Mouse (Mus musculus) layer of hippocampus, adult 9-11 months (tissue): ENCODE results near the gene Nrk.

Source experiments
- DNase-seq: peaks from one replicate; pipeline ENCODE4 v3.0.0; 2022

The Nrk gene

DNA sequence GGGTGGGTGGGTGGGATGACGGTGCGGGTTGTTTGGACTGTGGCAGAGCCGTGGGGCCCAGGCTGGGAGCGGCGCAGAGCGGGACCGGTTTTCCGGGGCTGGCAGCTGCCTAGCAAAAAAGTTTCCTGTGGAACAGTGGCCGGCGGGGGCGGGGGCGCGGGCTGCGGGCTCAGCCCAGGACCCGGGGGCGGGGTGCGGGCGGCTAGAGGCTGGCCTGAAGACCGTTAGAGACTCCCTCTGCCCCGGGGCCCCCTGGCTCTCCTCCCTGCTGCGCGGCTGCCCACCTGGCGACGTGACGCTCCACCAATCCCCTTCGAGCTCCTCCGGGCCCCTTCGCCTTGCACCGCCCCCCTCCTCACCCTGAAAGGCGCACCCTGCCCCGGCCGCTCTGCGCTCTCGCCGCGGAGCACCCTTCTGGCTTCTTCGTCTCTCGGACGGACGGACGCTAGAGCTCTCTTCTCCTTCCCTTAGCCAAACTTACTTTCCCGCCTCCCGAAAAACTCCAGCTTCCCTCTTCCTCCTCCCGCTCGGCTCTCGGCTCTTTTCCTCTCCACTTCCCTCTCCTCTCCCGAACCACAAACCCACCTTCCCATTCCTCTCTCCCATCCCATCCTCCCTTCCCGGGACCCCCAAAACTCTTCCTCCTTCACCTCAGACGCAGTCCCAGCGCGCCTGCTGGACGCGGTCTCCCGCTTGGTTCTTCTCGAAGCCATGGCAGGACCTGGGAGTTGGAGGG is at the start of gene Nrk:
Nrk (plus strand) TSS at position 390 of the 736 bp plus-strand sequence.
- no peak for DNase-seq

DNA sequence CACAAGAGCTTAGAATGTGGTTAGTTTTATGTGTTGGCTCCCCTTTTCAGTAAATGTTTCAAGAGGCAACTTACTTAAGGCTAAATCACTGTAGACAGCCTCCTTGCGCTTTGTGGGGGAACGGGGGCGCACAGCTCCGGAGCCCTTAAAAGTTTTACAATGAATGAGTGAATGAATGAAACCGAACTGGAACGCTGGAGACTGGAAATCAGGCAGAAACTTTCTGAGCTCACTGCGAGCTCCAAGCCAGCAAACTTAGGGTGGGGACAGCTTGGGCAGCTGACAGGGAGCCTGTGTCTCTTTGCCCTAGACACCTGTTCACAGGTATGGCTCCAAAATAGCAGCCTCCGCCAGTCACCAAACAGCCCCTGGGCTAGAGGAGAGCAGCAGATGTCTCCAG is 864 bp upstream of the Nrk start:
- DNase-seq: no peak

DNA sequence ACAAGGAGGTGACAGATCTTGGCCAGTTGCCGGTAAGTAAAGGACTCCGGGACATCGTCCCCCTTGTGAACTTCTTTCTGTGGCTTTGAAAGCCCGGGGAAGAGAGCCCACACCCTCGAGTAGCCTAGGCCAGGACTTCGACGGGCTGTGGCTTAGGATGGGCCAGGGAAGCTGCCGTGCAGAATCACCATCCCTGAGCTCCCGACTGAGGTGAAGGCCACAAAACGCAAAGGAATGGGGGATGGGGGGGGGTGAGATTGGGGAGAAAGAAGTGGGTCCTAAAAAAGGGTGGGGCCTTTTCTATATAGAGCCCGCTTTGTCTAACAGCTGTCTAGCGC is 516 bp downstream of the Nrk start:
- no peak for DNase-seq

DNA sequence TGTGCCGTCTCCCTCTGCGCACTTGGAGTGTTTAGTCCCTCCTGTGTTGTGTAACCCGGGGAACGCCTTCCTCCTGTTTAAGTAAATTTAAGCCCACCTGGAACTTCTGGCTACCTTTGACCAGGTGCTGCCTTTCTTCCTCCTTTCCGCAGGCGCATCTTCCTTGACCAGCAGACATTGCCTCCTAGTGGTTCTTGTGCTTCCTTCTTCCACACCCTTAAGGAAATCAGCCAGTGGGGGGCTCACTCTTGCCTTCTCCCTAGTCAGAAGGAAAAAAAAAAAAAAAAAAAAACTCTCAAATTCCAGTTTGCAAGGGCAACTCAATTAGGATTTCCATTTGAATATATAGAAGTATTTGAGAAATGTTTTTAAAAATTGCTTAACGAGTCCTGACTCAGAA is 4.8 kb downstream of the Nrk start:
- DNase-seq: no peak

DNA sequence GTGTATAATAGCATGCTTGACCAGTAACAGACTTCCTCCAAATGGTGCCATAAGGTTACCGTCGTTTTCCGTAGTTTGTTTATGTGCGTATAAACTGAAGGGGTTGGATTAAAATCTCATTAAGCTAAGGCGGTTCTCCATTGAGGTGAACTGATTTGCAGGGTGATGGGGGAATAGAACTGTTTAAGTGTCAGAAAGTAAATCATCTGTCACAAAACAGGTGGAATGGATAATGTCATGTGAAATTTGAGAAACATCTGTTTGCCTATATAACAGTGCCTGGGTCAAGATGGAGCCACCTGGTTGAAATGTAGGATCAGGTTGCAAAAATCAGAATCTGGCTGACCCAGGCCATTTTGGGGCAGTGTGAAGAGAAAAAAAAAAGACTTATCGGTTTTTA is 29.7 kb downstream of the Nrk start:
- no peak for DNase-seq

DNA sequence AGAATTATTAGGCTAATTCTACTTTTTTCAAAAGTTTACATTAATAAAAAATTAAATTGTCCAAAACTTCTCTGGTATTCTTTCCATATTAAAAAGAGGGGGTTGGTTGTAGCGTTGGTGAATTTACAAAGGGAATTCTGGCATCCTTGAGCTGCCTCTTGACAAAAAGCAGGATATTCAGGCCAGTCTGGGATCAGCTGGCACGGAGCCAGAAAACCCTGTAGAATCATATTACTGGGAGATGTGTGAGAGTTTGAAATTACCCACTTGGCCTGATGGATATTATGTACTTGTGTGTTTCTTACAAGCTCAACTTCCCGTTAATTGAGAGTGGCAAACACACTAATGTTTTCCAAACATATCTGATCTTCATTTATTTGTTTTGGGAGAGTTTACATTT is 46.5 kb downstream of the Nrk start:
- DNase-seq: no peak

DNA sequence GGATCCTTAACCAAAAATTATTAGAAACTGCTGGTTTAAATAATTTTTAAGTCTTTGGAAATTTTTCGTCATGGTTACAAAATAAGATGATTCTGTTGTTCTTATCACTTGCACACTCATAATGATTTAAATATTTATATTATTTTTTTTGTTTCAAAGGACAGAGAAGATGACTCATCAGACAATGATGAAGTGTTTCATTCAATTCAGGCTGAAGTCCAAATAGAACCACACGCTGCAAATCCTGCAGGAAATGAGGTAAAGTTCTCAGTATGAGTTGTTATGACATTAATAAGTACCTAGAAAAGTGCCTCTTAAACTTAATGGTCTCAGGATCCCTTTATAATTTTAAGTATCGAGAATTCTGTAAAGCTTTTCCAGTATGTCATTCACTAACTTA is 64.3 kb downstream of the Nrk start:
- no peak for DNase-seq

DNA sequence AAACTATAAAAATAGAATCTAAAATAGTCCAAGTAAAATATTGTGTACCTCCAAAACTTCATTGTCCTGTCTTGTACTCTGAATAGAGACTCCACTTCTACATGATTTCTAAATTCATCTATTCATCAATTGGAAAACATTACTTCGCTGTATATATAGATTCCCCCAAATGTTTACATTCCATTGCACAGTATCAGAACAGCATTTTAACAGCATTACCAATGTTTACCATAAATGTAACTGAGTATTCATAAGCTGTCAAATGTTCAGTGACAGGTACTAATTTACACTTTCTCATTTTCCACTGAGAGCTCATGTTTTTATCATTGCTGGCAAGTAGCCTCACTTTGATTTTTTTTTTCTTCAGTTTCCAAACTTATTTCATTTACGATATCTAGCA is 65.0 kb downstream of the Nrk start:
- DNase-seq: no peak

DNA sequence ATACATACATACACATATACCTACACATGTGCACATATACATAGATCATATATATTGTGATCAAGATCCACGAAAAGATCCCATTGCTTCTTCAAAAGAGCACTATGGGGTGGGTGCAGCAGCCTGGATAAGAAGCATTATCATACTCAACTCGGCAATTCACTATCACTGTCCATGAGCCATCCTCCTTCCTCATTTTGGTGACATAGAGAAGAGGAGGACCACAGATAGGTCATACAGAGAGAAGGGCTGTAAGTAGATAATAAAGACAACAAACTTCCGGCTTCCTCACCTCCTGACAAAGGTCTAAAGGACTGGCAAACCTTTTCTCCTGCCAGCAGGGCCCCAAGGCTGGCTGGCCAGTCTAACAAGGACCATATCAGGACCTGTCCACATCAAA is 100.3 kb downstream of the Nrk start:
- no peak for DNase-seq

DNA sequence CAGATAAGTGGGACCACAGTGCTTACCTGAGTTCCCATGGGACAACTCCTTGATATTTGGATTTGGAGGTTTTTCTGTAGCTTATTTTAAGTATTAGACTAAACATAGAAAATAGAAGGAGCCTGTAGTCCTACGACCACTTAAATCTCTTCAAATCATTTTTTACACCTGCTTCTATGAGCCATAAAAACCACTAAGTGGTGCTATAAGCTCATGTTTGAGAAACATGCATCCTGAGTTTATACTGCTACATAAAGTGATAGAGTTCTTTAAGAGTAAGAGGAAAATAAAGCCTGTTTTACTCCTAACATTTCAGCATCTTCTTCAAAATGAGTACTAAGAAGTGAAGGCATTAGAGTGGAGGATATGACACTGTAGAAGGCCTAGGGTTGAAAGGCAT is 102.3 kb downstream of the Nrk start:
- no peak for DNase-seq

DNA sequence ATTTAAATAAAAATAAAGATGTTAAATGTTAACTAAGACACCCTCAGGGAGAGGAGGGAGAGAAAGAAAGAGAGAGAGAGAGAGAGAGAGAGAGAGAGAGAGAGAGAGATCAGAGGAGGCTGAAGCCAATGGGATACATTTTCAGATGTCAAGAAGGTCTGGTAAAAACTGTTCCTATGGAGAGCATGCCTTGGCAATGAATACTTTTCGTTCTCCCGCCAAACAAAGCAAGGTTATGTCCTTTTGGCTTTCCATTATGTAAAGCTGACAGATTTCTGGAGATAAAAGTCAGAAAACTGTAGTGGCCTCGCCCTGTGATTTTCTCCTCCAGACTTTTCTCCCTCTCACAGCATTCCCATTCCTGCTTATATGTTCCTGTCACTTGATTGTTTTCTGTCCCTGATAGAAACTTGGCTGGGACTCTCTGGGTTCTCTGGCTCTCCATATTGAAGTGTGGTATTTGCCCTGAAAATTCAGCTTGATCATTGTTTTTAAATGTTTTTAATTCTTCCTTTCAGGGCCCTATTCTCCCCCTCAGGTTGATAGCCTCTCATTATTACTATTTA is 112.4 kb downstream of the Nrk start:
- DNase-seq: no peak

DNA sequence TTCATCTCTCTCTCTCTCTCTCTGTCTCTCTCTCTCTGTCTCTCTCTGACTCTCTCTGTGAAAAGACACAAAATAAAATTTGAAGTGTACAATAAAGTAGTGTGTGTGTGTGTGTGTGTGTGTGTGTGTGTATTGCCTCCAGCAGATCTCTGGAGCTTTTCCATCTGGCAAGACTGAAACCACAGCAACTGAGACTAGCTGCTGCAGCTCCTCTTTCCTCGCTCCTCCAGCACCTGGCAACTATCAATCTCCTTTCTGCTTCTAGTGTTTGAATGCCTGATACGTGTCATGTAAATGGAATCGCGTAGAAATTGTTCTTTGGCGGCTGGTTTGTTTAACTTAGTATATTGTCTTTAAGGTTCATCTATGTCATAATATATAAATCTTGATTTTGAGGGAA is 113.1 kb downstream of the Nrk start:
- no peak for DNase-seq

DNA sequence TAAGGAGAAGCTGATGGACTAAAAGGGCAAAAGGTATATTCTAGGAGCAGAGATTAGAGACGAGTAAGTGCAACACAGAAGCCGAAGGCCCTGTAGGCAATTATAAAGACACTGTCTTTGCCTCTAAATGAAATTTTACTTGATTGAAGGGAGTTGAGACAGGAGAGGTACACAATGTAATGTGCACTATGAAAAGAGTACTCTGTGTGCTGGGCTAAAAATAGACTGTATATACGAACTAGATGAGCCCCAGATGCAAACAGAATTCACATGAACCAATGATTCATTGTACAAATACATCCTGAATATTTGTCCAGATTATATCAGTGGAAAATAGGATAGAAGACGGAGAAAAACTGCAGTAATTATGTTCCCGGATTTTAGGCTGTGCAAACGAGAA is 113.7 kb downstream of the Nrk start:
- no peak for DNase-seq

DNA sequence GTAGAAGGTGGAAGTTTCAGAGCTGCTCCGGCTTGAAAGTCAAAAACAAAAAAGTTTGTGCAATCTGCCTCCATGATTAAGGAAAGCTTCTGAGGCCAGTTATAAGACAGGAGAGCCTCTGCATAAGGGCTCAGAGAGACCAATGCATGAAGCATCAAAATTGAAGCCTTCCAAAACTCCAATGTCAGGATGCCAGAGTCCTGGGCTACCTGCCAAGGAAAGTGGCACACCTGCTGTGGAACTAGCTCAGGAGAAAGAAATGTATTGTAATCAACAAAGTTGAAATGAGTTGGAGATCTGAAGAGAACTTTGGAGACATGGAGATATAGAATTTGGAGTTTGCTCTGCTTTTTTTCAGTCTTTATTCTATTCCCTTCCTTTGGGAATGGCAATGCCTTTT is 123.4 kb downstream of the Nrk start:
- DNase-seq: no peak

DNA sequence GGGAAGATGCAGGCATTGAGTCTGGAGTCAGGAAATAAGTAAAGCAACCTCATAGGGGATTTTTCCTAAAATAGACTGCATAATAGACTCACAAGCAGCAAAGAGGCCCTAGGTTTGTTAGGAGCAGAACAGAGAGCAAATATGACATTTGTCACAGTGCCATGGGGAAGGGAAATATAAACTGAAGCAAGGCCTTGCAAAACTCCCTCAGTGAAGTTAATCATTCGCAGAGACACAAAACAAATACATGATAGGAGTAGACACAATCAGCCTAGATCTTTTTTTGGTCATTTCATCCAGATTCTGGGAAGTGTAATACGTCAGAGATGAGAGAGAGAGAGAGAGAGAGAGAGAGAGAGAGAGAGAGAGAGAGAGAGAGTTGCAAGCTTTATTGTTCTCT is 125.1 kb downstream of the Nrk start:
- DNase-seq: no peak

DNA sequence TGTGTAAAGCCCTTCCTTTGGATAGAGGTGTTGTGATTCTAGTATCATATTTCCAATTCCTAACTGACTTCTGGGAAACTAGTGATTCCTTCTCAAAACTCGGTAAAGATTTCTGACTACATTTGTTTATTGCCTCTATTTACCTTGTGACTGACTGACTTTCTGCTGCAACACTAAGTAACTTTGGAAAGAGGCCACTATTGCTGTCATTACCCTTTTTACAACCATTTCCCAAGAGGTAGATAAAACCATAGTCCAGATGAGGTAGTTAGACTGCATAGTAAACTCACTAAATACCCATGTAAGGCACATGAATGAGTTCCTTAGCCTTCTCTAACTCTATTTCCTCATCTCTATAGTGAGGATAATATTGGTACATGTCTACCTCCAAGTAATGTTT is 126.9 kb downstream of the Nrk start:
- DNase-seq: no peak

DNA sequence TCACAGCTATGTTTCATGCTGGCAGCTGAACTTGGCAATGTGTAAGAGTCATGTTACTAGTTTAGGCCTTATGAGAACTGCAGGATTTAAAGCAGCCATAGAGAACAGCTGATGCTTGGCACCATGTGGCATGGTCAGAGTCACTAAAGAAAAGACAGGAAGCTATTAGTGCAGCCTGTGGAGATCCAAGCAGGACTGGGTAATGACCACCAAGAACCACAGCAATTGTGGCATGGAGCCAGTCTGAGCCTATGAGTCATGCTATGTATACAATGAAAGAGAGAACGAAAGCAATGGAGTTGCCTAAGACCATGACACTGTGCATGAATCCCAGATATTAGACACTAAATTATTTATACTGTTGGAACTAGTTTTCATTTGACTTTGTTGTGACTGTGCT is 137.7 kb downstream of the Nrk start:
- DNase-seq: no peak

DNA sequence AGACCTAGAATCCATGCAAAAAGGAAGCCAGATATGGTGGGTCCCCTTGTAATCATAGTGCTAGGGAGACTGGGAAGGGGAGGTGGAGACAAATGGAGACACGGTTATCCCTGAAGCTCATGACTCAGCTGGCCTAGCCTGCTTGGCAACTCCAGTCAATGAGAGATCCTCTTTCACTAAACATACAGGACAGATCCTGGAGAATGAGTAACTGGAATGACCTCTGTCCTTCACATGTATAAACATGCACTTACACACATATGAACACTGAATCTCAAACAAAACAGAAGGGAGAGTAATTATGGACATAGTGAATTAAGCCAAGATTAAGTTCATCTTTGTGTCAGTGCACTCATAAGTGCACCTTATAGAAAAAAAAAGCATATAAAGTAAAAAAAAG is 138.9 kb downstream of the Nrk start:
- DNase-seq: no peak
